Mouse (Mus musculus) monocyte, adult 5-6 weeks (primary cell): ENCODE measurements around the gene Mrpl17. TPM values are rescaled to one million over a fixed set of nuclear protein-coding genes. Genes with fewer than 3 reads are reported as not detected.
"Not testable (repeated sequence)": the region's sequence is repeated elsewhere in the genome, so short reads cannot be mapped to it uniquely, and the experiment has no call there.

Source experiments
- ATAC-seq: fragments of 153-309, 156-312 bp; replicated peaks from 2 replicates; pipeline ENCODE4 v1.8.0; 2017; ENCODE audit warnings: mild to moderate bottlenecking; ENCODE audit not compliant: low TSS enrichment, insufficient number of reproducible peaks, severe bottlenecking, poor library complexity, low FRiP score
- total RNA-seq: library from RNA; stranded (forward); fragments of 200-1000, 200-491, 200-594 nt; gene quantifications from 3 replicates; pipeline ENCODE4 v1.2.3, GENCODE M21; 2017

Gene Mrpl17
- 12.5 to 18.7 TPM (median 17.9 TPM) in 3 replicates for total RNA-seq

DNA sequence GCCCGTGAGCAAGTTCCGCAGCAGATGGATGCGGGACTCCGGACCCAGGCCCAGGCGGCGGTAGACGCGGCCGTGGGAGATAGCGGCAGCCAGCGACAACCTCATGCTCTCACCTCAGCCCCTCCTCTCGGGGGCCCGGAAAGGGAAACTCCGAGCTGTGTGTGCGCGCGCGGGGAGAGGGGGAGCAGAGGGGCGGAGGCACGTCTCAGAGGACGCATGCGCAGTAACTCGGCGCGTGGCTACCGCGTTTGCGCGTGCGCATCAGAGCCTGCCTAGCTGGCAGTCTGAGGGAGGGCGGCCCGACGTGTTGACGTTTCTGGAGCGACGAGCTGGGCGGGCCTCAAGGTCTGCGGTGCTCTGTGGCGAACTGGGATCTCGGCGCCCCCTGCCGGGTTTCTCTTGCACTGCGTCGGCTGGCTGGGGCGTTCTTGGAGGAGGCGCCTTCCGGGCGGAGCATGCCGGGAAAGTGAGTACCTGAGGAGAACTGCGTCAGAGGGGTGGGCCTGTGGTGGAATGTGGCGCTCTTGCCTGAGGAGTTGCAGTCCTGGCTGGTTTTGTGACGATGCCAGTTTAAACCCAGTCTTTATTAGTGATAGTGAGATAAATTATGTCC, at the start of gene Mrpl17:
Gene Mrpl17, minus strand, starts transcription at position 223 of the 613 bp plus-strand sequence.
- peak; percentile 94 for ATAC-seq

DNA sequence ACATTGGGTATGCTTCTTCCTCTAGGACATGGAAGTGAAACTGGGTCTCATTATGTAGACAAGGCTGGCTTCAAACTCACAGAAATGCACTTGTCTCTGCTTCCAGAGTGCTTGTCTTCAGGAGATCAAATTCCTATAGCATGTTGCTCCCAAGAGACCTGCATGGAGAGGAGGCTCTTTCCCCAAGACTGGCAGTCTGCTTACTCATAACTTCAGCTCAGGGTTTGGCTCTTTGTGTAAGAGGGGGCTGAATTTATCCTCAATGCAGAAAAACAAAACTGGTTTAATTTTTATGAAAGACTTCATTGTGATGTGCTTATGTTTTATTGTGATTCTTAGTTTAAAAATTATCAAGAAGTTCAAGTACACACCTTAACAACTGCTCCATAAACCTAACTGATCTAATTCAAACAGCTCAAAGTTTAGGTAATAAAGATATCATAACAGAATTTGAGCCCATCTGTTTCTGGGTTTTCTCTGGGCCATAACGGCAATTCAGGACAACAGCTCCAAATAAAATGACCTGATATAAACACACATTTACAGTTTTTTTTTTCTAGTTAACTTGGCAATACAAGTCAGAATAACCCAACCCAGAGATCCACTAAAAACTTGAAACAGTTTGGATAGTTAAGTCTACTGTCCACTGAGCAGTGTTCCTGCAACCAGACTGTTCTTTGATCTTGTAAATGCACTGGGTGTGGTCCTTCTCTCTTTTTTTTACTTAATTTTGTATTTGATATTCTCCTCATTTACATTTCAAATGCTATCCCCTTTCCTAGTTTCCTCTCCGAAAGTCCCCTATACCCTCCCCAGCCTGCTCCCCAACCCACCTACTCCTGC, 45.0 kb upstream of the Mrpl17 start:
- not testable (repeated sequence) for ATAC-seq

DNA sequence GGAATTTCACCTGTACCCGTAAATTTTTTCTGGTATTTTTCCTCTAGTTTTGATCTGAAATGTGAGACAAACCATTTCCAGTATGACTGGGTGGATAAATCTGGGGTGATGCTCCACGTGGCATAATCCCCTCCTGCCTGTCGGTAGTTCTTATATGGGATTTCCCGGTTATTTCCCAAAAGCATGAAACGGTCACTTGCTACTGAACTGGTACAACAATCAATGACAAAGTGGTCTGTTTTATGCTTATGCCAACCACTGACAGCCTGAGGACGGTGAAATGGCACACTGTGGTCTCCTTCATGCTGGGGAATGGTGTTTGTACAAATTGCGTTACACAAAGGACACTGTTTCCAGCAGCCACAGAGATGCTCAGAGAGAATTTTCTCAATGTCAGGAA, 13.4 kb upstream of the Mrpl17 start:
- no peak for ATAC-seq

DNA sequence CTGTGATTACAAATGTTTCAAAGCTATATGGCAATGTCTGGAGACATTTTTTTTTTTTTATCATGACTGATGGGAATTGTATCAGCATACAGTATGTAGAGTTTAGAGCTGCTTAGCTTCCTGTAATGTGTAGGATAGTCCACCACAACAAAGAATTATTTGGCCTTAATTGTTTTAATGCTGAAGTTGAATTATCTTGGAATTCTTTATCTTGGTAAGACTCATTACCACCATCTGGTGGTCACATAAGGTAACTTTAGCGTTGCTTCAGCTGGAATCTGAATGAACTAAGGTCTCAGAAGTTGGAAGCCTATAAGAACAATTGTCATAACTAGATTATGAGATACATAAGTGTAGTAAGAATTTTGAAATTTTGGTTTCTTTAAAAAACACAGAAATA, 7.6 kb upstream of the Mrpl17 start:
- no peak for ATAC-seq

DNA sequence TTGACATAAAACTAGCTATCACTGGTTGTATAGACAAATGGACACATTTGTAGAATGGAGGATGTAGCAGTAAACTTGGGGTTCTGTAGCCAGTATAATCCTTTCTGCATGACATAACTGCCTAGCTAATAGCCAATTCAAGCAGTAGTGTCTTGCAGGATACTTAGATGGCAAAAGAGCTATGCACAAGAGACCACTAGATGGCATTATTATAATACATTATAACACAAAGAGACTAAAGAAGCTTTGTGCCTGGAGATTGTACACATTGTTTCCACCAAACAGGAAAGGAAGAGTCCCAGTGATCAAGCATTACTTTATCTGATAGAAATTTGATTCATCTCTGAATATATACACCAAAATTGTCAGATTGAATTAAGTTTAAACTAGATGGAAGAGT, 5.8 kb upstream of the Mrpl17 start:
- no peak for ATAC-seq

DNA sequence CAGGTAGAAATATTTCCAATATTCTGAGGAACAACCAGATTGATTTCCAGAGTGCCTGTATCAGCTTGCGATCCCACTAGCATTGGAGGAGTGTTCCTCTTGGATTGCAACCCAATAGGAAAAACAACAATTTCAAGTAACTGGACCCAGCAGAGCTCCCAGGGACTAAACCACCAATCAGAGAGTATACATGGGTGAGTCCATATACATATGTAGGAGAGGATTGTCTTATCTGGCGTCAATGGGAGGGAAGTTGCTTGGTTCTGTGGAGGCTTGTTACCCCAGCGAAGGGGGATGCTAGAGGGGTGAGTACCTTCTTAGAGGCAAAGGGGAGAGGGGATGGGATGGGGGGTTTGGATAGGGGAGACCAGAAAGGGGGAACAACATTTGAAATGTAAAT, 2.4 kb upstream of the Mrpl17 start:
- no peak for ATAC-seq

DNA sequence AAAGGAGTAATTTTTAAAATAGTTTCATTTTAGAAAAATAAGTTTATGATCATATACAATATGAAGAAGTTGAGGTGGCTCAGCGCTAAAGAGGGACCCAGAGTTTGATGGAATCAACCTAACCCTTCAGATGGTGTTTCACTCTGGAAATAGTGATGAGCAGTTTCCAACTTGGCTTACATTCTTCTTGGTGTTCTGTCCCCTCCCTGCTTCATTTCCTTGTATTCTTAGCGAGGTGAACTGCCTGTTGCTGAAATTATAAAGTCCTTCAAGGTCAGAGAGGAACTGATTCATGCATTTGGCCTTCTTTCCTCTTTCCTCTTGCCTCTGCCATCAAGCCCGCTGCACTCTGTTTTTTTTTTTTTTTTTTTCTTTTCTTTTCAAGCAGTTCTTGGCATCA, 1.7 kb upstream of the Mrpl17 start:
- no peak for ATAC-seq

DNA sequence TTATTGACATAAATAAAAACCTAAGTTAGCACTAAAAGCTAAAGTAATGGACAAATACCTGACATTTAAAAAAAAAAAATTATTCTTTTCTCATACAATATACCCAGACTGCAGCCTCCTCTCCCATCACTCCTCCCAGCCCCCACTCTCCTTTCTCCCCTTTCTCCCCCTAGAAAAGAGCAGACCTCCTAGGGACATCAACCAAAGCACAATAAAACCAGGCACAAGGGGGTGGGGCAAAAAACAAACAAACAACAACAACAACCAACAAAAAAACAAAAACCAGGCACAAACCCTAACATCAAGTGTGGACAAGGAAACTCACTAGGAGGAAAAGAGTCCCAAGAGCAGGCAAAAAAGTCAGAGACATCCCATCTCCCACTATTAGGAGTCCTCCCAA, 617 bp upstream of the Mrpl17 start:
- no peak for ATAC-seq

DNA sequence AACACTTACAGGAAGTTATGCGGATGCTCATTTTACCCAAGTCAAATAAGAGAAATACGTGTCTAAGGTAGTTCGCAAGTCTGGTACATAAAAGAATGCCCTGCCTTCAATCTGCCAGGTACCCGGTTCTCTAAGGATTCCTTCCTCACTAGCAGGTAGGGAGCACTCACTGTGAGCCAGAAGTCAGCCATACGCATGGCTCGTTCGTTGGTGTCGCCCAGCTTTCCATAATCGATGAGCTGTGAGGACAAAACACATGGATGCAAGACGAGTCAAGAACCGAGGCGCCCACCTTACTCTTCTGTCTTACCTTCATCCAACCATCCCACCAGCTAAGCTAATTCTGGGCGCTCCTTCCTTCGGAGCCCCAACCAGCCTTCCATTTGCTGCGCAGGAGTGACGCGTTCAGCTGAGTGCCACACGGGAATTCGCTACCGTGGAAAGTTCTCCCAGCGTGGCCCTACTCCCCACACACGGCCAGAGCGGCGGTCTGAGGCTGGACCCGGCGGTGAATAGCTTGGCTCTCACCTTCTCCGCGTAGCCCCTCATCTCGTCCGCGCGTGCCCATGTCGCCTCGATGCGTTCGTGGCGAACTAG, 521 bp downstream of the Mrpl17 start:
- ATAC-seq: 0 out of 2 replicates have a peak, but pooled peaks have one; percentile 2

DNA sequence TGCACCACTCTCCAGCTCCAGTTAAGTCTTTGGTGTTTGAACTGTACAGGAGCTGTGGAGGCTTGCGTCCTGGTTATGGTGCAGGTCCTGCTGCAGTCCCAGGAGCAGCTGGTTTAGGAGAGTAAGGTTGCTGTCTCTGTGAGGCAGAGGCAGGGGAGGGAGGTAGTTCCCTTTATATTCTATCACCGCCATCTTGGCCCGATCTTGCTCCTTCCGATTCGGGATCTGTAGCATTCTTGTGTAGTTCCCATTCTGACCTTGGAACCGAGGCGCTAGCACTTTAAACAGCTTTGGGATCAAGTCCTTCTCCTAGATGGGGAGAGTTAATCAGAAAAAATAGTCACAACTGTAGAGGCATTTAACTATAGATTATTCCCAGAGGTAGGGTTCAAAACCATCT, 1.1 kb downstream of the Mrpl17 start:
- no peak for ATAC-seq

DNA sequence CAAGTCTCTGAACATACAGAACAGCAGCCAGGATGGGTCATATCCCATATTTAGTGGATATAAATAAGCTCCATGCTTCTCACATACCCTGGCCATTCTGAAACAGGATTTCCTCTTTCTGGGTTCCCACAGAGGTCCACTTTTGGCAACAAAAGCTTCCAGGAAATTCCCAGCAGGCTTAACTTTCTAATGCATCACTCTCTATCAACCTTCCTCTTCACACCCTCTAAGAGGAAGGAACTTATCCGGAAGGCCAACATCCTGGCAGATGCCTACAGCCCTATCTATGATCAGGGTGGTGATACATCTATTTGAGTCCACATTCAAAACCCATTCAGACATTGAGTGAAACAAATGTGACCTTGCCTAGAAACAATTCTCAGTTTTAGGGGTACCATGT, 2.5 kb downstream of the Mrpl17 start:
- ATAC-seq: no peak

DNA sequence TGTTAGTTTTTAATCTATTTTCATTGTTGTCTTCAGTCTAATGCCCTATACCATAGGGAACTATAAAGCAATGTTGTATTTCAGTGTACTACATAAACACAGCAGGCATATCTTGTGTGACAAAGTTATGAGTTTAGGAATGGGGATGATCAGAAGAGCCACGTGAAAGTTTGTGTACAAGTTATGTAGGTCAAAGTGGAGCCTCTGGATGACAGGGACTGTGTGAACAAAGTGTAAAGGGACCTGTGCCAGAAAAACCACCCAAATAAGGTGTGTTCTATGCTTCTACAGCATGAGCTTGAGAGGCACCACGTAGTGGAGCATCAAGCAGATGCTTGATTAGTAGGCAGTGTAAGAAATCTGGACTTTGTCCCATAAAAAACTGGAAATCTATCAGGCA, 4.2 kb downstream of the Mrpl17 start:
- no peak for ATAC-seq

DNA sequence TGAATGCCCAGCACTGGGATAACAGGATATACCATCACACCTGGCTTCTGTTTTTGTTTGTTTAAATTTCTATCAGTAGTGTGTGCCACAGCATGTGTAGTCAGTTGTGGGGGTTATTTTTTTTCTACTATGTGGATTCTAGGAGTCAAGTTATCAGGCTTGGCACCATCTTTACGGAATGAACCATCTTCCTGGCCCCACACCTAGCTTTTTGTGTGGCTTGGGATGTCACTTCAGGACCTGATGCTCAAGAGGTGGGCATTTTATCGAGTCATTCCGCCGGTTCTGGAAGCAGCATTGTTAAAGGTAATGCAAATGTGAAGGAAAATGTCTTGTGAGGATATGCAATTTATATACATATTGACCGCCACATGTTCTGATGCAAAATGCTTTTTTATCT, 4.8 kb downstream of the Mrpl17 start:
- ATAC-seq: no peak

DNA sequence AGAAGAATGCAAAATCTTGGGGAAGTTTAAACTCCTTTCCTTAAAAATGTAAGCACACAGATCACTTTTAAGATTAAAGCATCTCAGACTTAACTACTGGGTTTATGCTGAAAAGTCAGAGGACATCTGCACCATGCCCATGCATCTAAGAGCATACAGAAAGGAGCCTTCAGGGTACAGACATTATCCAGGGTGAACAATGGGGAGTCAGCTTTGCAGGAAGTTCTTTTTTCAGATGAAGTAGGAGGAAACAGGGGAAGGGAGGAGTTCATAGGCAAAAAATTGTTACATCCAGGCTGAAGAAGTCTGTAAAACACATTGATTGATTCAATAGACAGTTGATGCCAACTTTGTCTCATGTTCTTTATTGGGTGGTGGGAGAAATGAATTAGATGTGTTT, 7.5 kb downstream of the Mrpl17 start:
- no peak for ATAC-seq

DNA sequence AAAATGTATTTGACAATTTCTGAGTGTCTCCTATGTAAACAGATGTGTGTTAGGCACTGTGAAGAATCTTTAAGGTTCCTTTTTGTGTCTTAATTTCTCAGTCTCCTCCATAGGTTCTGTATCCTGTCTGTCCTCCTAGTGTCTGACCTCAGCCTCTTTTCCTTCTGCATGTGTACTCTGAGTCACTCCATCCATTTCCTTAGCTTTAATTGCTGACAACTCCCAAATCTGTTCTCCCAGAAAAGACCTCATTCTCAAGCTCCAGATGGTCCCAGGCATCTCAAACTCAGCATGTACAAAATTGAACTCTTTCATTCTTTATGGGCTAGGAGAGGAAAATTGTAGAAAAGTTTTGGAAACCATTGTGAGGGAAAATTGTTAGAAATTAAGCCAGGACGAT, 8.1 kb downstream of the Mrpl17 start:
- no peak for ATAC-seq

DNA sequence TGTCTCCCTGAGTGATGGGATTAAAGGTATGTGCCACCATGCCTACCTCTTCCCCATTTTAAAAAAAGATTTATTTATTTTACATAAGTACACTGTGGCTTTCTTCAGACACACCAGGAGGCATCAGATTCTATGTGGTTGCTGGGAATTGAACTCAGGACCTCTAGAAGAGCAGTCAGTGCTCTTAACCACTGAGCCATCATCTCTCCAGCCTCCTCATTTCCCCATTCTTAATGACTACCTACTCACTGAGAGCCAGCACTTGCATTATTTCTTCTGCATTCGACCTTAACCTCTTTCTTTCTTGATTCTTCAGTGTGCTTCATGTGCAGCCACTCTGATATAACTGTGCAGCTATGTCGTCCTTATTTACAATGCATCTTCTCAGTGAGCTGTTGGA, 8.6 kb downstream of the Mrpl17 start:
- ATAC-seq: no peak

DNA sequence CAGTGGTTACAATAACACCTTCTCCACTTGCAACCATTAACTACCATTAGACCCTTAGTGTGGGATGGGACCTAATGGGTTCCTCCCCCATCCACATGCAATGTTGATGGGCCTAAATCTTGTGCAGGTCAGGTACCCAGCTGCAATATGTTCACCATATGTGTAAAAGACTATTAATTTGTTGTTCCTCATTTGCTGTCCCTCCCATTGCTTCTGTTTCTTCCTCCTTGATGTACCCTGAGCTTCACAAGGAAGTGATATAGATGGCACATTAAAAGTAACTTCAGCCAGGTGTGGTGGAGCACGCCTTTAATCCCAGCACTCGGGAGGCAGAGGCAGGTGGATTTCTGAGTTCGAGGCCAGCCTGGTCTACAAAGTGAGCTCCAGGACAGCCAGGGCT, 13.9 kb downstream of the Mrpl17 start:
- ATAC-seq: no peak

DNA sequence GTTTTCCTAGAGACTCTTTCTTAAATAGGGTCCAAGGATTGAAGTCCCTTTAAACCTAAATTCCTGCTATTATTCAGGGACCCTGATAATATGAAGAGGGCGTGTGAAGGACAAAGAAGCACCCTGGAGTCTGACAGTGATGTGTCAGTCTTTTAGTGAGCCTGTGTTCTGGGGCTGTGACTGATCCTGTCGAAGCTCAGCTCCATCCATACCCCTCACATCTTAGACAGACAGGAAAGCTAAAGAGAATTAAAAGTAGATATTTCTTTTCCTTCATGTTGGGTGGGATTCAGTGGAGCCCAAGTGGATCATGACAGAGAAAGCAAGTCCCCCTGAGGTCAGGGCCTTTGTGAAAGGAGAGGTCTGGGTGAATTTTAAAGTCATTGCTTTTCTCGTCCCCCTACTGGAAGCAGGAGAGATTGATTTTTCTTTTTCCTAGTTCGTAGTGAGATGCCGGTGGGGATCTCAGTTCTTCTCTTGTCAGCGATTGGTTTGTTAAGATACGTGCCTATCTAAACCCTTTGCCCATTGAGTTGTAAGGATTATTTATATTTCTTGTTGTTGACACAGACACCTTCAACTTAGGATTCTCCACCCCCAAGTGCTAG, 15.0 kb downstream of the Mrpl17 start:
- no peak for ATAC-seq

DNA sequence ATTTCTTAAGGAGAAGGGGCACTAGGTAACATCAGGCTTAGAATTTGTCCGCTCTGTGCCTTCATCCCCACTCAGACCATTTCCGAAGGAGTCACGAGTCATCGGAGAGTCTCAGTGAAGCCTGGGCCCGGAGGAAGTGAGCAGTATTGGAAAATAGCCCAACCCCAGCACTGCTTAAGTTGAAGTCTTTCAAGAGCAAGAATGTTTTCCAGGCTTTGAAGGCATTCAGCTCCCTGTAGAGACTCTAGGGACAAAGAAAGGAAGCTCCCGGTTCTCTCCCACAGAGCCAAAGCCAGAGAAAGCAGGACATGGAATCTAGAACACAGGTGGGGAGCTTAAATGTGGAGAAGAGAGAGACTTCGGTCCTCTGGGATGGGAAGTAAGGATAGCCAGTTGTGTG, 17.2 kb downstream of the Mrpl17 start:
- no peak for ATAC-seq

DNA sequence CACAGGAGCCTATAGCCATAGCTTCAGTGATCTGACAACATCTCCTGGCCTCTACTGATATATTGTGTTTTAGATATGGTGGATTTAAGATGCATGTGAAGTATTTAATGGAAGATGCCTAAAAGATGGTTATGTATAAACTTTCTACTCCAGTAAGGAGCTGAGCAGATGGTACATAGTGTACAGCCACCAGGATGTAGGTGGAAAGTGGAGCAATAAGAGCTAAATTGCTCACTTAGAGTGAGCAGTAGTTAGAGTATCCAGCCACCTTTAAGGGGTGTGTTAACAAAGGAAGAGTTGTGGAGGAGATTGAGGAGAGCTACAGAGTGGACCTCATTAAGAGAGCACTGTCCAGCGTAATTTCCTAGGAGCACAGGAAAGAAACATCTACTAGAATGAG, 19.8 kb downstream of the Mrpl17 start:
- no peak for ATAC-seq
